Mouse (Mus musculus) hindbrain, embryonic 16.5 days (tissue): ENCODE data around the gene Gstm4. TPM values are rescaled to one million over a fixed set of nuclear protein-coding genes. Genes with fewer than 3 reads are reported as not detected.
"Not testable (repeated sequence)": the region's sequence is repeated elsewhere in the genome, so short reads cannot be mapped to it uniquely, and the experiment has no call there.

Experiments used
- ATAC-seq: fragments of 200-750 bp; cut with Nextera tagmentation; 2 replicates; pipeline ENCODE4 v1.8.0; 2017; ENCODE audit warnings: moderate TSS enrichment, moderate library complexity
- H3K27ac ChIP-seq: fragments of 300-500 bp; sonication (generic); 2 replicates; pipeline ENCODE4 v1.5.1; 2014; ENCODE audit warnings: low read depth, mild to moderate bottlenecking, control low read depth, low read length, moderate library complexity
- H3K27me3 ChIP-seq: fragments of 300-500 bp; sonication (generic); replicated peaks from 2 replicates; pipeline ENCODE4 v1.6.1; 2014; ENCODE audit warnings: low read length; ENCODE audit not compliant: control insufficient read depth, insufficient read depth
- H3K36me3 ChIP-seq: fragments of 300-500 bp; sonication (generic); 2 replicates; pipeline ENCODE4 v1.6.1; 2014; ENCODE audit warnings: mild to moderate bottlenecking, low read length, moderate library complexity, mixed read lengths; ENCODE audit not compliant: control insufficient read depth, insufficient read depth
- H3K4me1 ChIP-seq: fragments of 300-500 bp; sonication (generic); 2 replicates; pipeline ENCODE4 v1.6.1; 2014; ENCODE audit warnings: low read depth, low read length; ENCODE audit not compliant: control insufficient read depth, insufficient read depth
- H3K4me2 ChIP-seq: fragments of 300-500 bp; sonication (generic); 2 replicates; pipeline ENCODE4 v1.6.1; 2014; ENCODE audit warnings: mild to moderate bottlenecking, low read length, control low read depth, moderate library complexity
- H3K4me3 ChIP-seq: fragments of 300-500 bp; sonication (generic); 2 replicates; pipeline ENCODE4 v1.5.1; 2014; ENCODE audit warnings: mild to moderate bottlenecking, low read length, control low read depth, moderate library complexity
- H3K9ac ChIP-seq: fragments of 300-500 bp; sonication (generic); 2 replicates; pipeline ENCODE4 v1.6.1; 2014; ENCODE audit warnings: low read depth, mild to moderate bottlenecking, control low read depth, low read length, moderate library complexity
- H3K9me3 ChIP-seq: fragments of 300-500 bp; sonication (generic); 2 replicates; pipeline ENCODE4 v1.6.1; 2014; ENCODE audit warnings: mild to moderate bottlenecking, low read length, moderate library complexity; ENCODE audit not compliant: control insufficient read depth
- WGBS: fragments of 180-500 bp; shearing (Covaris S2); extraction: QIAGEN DNeasy Blood & Tissue Kit; methylation state at CpG from one replicate; pipeline ENCODE4 v1.1.7; 2014; 5-methylcytosine and 5-hydroxymethylcytosine counted together
- polyA plus RNA-seq: library from polyadenylated mRNA; unstranded; fragments of >200 nt; fragmentation: Nextera tagmentation; extraction: Ambion mirVana; gene quantifications from 2 replicates; pipeline ENCODE4 v1.2.1, GENCODE M21; 2015

Gstm4 gene
- polyA plus RNA-seq, 1 experiment from 2014 or later: 22.9 TPM

GRCm38 (mm10) chr3:108026049-108026448 is 18.6 kb downstream of the Gstm4 start:
- Histone ChIP-seq H3K4me3 (no peak overlapping the region), H3K9ac (no peak overlapping the region), H3K27me3 (no peaks in the 10 kb centered on the region), H3K4me2 (no peak overlapping the region), H3K9me3 (no peaks in the 10 kb centered on the region), H3K27ac (no peak overlapping the region), H3K4me1 (no peaks in the 10 kb centered on the region), H3K36me3 (no peaks in the 10 kb centered on the region)
- no peak for ATAC-seq
- 89% methylated on average over 5 of the region's 5 CpGs for WGBS

GRCm38 (mm10) chr3:108025318-108025717 is 19.4 kb downstream of the Gstm4 start:
- H3K4me2 ChIP-seq: no peak overlapping the region
- H3K9me3 ChIP-seq: no peaks in the 10 kb centered on the region
- H3K4me1 ChIP-seq: no peaks in the 10 kb centered on the region
- no peaks in the 10 kb centered on the region for H3K36me3 ChIP-seq
- H3K9ac ChIP-seq: no peak overlapping the region
- no peak overlapping the region for H3K4me3 ChIP-seq
- WGBS: 80% methylated on average over 4 of the region's 4 CpGs
- no peaks in the 10 kb centered on the region for H3K27me3 ChIP-seq
- H3K27ac ChIP-seq: no peak overlapping the region
- no peak for ATAC-seq

- ATAC-seq: no peak
- no peak overlapping the region for H3K4me2 ChIP-seq
- H3K36me3 ChIP-seq: no peaks in the 10 kb centered on the region
- H3K9me3 ChIP-seq: no peaks in the 10 kb centered on the region
- H3K4me3 ChIP-seq: no peak overlapping the region
- H3K9ac ChIP-seq: no peak overlapping the region
- H3K4me1 ChIP-seq: peaks cover 4% of the 10 kb centered on the region
- WGBS: 75% methylated on average over 6 of the region's 6 CpGs
- H3K27me3 ChIP-seq: no peaks in the 10 kb centered on the region
- H3K27ac ChIP-seq: no peak overlapping the region
Measured at GRCm38 (mm10) chr3:108022650-108023049, 22.0 kb downstream of the Gstm4 start.

GRCm38 (mm10) chr3:108020351-108021022 is 24.2 kb downstream of the Gstm4 start:
- not testable (repeated sequence) for H3K4me2 ChIP-seq, ATAC-seq, H3K36me3 ChIP-seq, H3K4me3 ChIP-seq, H3K27me3 ChIP-seq, H3K4me1 ChIP-seq, H3K9me3 ChIP-seq, H3K9ac ChIP-seq, H3K27ac ChIP-seq
- 87% methylated on average over 11 of the region's 11 CpGs for WGBS

- not testable (repeated sequence) for H3K36me3 ChIP-seq, H3K9me3 ChIP-seq, H3K9ac ChIP-seq, H3K27ac ChIP-seq, H3K4me3 ChIP-seq, H3K4me2 ChIP-seq, ATAC-seq, H3K27me3 ChIP-seq, H3K4me1 ChIP-seq
- 76% methylated on average over 3 of the region's 3 CpGs for WGBS
Measured at GRCm38 (mm10) chr3:108019226-108019625, 25.5 kb downstream of the Gstm4 start.

GRCm38 (mm10) chr3:108018190-108018820 is 26.4 kb downstream of the Gstm4 start:
- 29% methylated on average over 14 of the region's 14 CpGs for WGBS
- Histone ChIP-seq H3K27ac (peak overlapping the region; percentile 85), H3K4me2 (peak overlapping the region; percentile 75), H3K36me3 (no peaks in the 10 kb centered on the region), H3K4me1 (peaks cover 8% of the 10 kb centered on the region), H3K27me3 (no peaks in the 10 kb centered on the region), H3K9ac (peak overlapping the region; percentile 65), H3K9me3 (no peaks in the 10 kb centered on the region), H3K4me3 (peak overlapping the region; percentile 50)
- ATAC-seq: no peak

- Histone ChIP-seq H3K36me3 (no peaks in the 10 kb centered on the region), H3K4me3 (peak within 1 kb of the TSS; percentile 50), H3K4me2 (peak within 1 kb of the TSS; percentile 75), H3K4me1 (peaks cover 8% of the 10 kb centered on the region), H3K27ac (peak within 1 kb of the TSS; percentile 85), H3K27me3 (no peaks in the 10 kb centered on the region), H3K9ac (peak within 1 kb of the TSS; percentile 65), H3K9me3 (no peaks in the 10 kb centered on the region)
- under 1% methylated on average over 31 of the region's 31 CpGs for WGBS
- ATAC-seq: peak; percentile 96
Measured at GRCm38 (mm10) chr3:108017473-108018189, 27.1 kb downstream of the Gstm4 start, which contains the start of gene Gstm1. Gene Gstm1 (minus strand): TSS chr3:108017973.

GRCm38 (mm10) chr3:108016468-108016867 is 28.2 kb downstream of the Gstm4 start:
- not testable (repeated sequence) for H3K27ac ChIP-seq, H3K9me3 ChIP-seq, H3K27me3 ChIP-seq, H3K4me3 ChIP-seq, H3K36me3 ChIP-seq, ATAC-seq
- H3K4me2 ChIP-seq: peak overlapping the region; percentile 75
- peak overlapping the region; percentile 14; the same call in 1 of the 2 replicates for H3K9ac ChIP-seq
- 92% methylated on average over 5 of the region's 5 CpGs for WGBS
- peaks cover 10% of the 10 kb centered on the region for H3K4me1 ChIP-seq

GRCm38 (mm10) chr3:108014974-108015346 is 29.7 kb downstream of the Gstm4 start:
- Histone ChIP-seq H3K36me3 (no peaks in the 10 kb centered on the region), H3K9ac (no peak overlapping the region), H3K4me1 (peaks cover 15% of the 10 kb centered on the region), H3K4me2 (no peak overlapping the region), H3K9me3 (no peaks in the 10 kb centered on the region), H3K27me3 (no peaks in the 10 kb centered on the region), H3K27ac (no peak overlapping the region), H3K4me3 (no peak overlapping the region)
- ATAC-seq: no peak
- WGBS: 98% methylated on average over 2 of the region's 2 CpGs
